Mouse (Mus musculus) lung, adult 2 months (tissue): Measurements from ENCODE around the gene Dtx1.

Experiments
- CTCF ChIP-seq: fragments of 200-500 bp; IDR thresholded peaks from 2 replicates; pipeline ENCODE4 v1.5.1; 2011; ENCODE audit warnings: mild to moderate bottlenecking, low read length, control low read depth; ENCODE audit not compliant: insufficient read depth
- POLR2A ChIP-seq: fragments of 200-500 bp; IDR thresholded peaks from 2 replicates; pipeline ENCODE4 v1.6.1; 2011; ENCODE audit warnings: low read depth, mild to moderate bottlenecking, control low read depth, low read length, borderline replicate concordance; ENCODE audit errors: extremely low read depth

DNA sequence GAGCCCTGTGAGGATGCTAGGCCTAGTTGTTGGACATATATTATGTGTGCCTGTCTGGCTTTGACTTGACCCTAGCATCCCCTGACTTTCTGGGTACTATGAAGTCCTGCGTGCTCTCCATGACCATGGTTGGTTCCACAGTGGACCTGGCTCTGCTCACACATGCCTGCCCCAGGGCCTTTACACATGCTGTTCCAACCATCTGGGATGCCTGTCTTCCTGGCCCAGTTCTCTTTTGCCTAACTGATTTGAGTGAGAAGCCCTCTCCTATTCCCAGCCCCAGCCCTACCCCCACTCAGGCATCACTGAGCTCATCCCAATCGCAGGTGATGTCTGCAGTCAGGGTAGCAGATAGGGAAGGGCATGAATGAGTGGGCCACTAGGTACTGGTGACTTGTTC, 57.9 kb downstream of the Dtx1 start:
- TF ChIP-seq CTCF (no peak), POLR2A (no peak)
